Mouse (Mus musculus) midbrain, embryonic 12.5 days (tissue): ENCODE data around the gene Hyal1. TPM values are rescaled to one million over a fixed set of nuclear protein-coding genes. Genes with fewer than 3 reads are reported as not detected.

ENCODE experiments used
- ATAC-seq: fragments of 200-750 bp; cut with Nextera tagmentation; 2 replicates; pipeline ENCODE4 v1.8.0; 2017; ENCODE audit warnings: low read depth, moderate TSS enrichment, moderate library complexity; ENCODE audit not compliant: low FRiP score
- H3K27ac ChIP-seq: fragments of 300-500 bp; sonication (generic); replicated peaks from 2 replicates; pipeline ENCODE4 v1.5.1; 2016; ENCODE audit warnings: mild to moderate bottlenecking
- H3K27me3 ChIP-seq: fragments of 300-500 bp; sonication (generic); 2 replicates; pipeline ENCODE4 v1.6.1; 2016; ENCODE audit warnings: mild to moderate bottlenecking
- H3K36me3 ChIP-seq: fragments of 300-500 bp; sonication (generic); 2 replicates; pipeline ENCODE4 v1.6.1; 2016
- H3K4me1 ChIP-seq: fragments of 300-500 bp; sonication (generic); 2 replicates; pipeline ENCODE4 v1.6.1; 2016
- H3K4me2 ChIP-seq: fragments of 300-500 bp; sonication (generic); replicated peaks from 2 replicates; pipeline ENCODE4 v1.6.1; 2016; ENCODE audit warnings: mild to moderate bottlenecking, moderate library complexity
- H3K4me3 ChIP-seq: fragments of 300-500 bp; sonication (generic); 2 replicates; pipeline ENCODE4 v1.5.1; 2016; ENCODE audit warnings: mild to moderate bottlenecking
- H3K9ac ChIP-seq: fragments of 300-500 bp; sonication (generic); replicated peaks from 2 replicates; pipeline ENCODE4 v1.6.1; 2016; ENCODE audit warnings: mild to moderate bottlenecking, moderate library complexity
- H3K9me3 ChIP-seq: fragments of 300-500 bp; sonication (generic); 2 replicates; pipeline ENCODE4 v1.6.1; 2016; ENCODE audit warnings: mild to moderate bottlenecking
- WGBS: fragments of 180-500 bp; shearing (Covaris S2); methylation state at CpG from one replicate; pipeline ENCODE4 v1.1.7; 2016; 5-methylcytosine and 5-hydroxymethylcytosine counted together
- polyA plus RNA-seq: library from polyadenylated mRNA; unstranded; fragments of >200 nt; fragmentation: Nextera tagmentation; extraction: Ambion mirVana; gene quantifications from 2 replicates; pipeline ENCODE4 v1.2.1, GENCODE M21; 2016

Gene Hyal1
- polyA plus RNA-seq, 1 experiment from 2014 or later: 9.0 TPM

GRCm38 (mm10) chr9:107593101-107593976 is 16.6 kb downstream of the Hyal1 start:
- 84% methylated on average over 11 of the region's 11 CpGs for WGBS
- peaks cover 45% of the 10 kb centered on the region for H3K36me3 ChIP-seq
- H3K4me3 ChIP-seq: no peak overlapping the region
- no peak overlapping the region for H3K27ac ChIP-seq
- H3K4me1 ChIP-seq: peaks cover 8% of the 10 kb centered on the region
- no peak overlapping the region for H3K9ac ChIP-seq
- no peak for ATAC-seq
- H3K27me3 ChIP-seq: no peaks in the 10 kb centered on the region
- no peak overlapping the region for H3K4me2 ChIP-seq
- no peaks in the 10 kb centered on the region for H3K9me3 ChIP-seq

- Histone ChIP-seq H3K9me3 (no peaks in the 10 kb centered on the region), H3K36me3 (peaks cover 45% of the 10 kb centered on the region), H3K27ac (no peak overlapping the region), H3K4me1 (no peaks in the 10 kb centered on the region), H3K4me3 (no peak overlapping the region), H3K4me2 (no peak overlapping the region), H3K9ac (no peak overlapping the region), H3K27me3 (no peaks in the 10 kb centered on the region)
- 76% methylated on average over 8 of the region's 8 CpGs for WGBS
- no peak for ATAC-seq
Observed at GRCm38 (mm10) chr9:107594281-107595062, 17.7 kb downstream of the Hyal1 start.

- H3K4me2 ChIP-seq: no peak overlapping the region
- no peaks in the 10 kb centered on the region for H3K4me1 ChIP-seq
- no peak overlapping the region for H3K9ac ChIP-seq
- H3K27me3 ChIP-seq: no peaks in the 10 kb centered on the region
- H3K9me3 ChIP-seq: no peaks in the 10 kb centered on the region
- 92% methylated on average over 11 of the region's 11 CpGs for WGBS
- no peak for ATAC-seq
- no peak overlapping the region for H3K4me3 ChIP-seq
- no peak overlapping the region for H3K27ac ChIP-seq
- peaks cover 26% of the 10 kb centered on the region for H3K36me3 ChIP-seq
Observed at GRCm38 (mm10) chr9:107596619-107597569, 20.2 kb downstream of the Hyal1 start.

GRCm38 (mm10) chr9:107598385-107598784 is 21.7 kb downstream of the Hyal1 start:
- no peak overlapping the region for H3K9ac ChIP-seq
- no peaks in the 10 kb centered on the region for H3K9me3 ChIP-seq
- WGBS: 89% methylated on average over 5 of the region's 5 CpGs
- H3K36me3 ChIP-seq: peaks cover 12% of the 10 kb centered on the region
- no peak for ATAC-seq
- no peak overlapping the region for H3K4me3 ChIP-seq
- no peak overlapping the region for H3K27ac ChIP-seq
- H3K4me2 ChIP-seq: no peak overlapping the region
- H3K27me3 ChIP-seq: 0 out of 2 replicates have a peak, but pooled peaks cover 6% of the 10 kb centered on the region
- H3K4me1 ChIP-seq: peaks cover 5% of the 10 kb centered on the region; the same call in 1 of the 2 replicates

- no peaks in the 10 kb centered on the region for H3K9me3 ChIP-seq
- H3K27me3 ChIP-seq: 0 out of 2 replicates have a peak, but pooled peaks cover 6% of the 10 kb centered on the region
- 91% methylated on average over 9 of the region's 9 CpGs for WGBS
- H3K4me2 ChIP-seq: no peak overlapping the region
- H3K27ac ChIP-seq: no peak overlapping the region
- no peak overlapping the region for H3K4me3 ChIP-seq
- H3K36me3 ChIP-seq: peaks cover 1% of the 10 kb centered on the region; the same call in 1 of the 2 replicates
- ATAC-seq: no peak
- no peak overlapping the region for H3K9ac ChIP-seq
- peaks cover 14% of the 10 kb centered on the region for H3K4me1 ChIP-seq
Observed at GRCm38 (mm10) chr9:107599433-107599832, 22.7 kb downstream of the Hyal1 start.

- no peak for ATAC-seq
- Histone ChIP-seq H3K4me2 (no peak overlapping the region), H3K36me3 (no peaks in the 10 kb centered on the region), H3K4me3 (no peak overlapping the region), H3K27me3 (0 out of 2 replicates have a peak, but pooled peaks cover 6% of the 10 kb centered on the region), H3K9ac (no peak overlapping the region), H3K27ac (no peak overlapping the region), H3K4me1 (peaks cover 18% of the 10 kb centered on the region), H3K9me3 (no peaks in the 10 kb centered on the region)
- 74% methylated on average over 14 of the region's 14 CpGs for WGBS
Observed at GRCm38 (mm10) chr9:107599842-107600241, 23.1 kb downstream of the Hyal1 start.

- 82% methylated on average over 12 of the region's 12 CpGs for WGBS
- H3K4me1 ChIP-seq: peaks cover 24% of the 10 kb centered on the region
- no peak for ATAC-seq
- H3K4me2 ChIP-seq: no peak overlapping the region
- H3K36me3 ChIP-seq: no peaks in the 10 kb centered on the region
- H3K27me3 ChIP-seq: 0 out of 2 replicates have a peak, but pooled peaks cover 6% of the 10 kb centered on the region
- H3K4me3 ChIP-seq: no peak overlapping the region
- no peaks in the 10 kb centered on the region for H3K9me3 ChIP-seq
- H3K27ac ChIP-seq: no peak overlapping the region
- no peak overlapping the region for H3K9ac ChIP-seq
Observed at GRCm38 (mm10) chr9:107600745-107601144, 24.0 kb downstream of the Hyal1 start.

GRCm38 (mm10) chr9:107601275-107601674 is 24.5 kb downstream of the Hyal1 start:
- Histone ChIP-seq H3K27me3 (0 out of 2 replicates have a peak, but pooled peaks cover 6% of the 10 kb centered on the region), H3K9ac (no peak overlapping the region), H3K27ac (no peak overlapping the region), H3K4me3 (no peak overlapping the region), H3K36me3 (no peaks in the 10 kb centered on the region), H3K9me3 (no peaks in the 10 kb centered on the region), H3K4me1 (peaks cover 24% of the 10 kb centered on the region), H3K4me2 (no peak overlapping the region)
- 89% methylated on average over 11 of the region's 11 CpGs for WGBS
- no peak for ATAC-seq

GRCm38 (mm10) chr9:107602068-107602648 is 25.4 kb downstream of the Hyal1 start:
- WGBS: 18% methylated on average over 10 of the region's 10 CpGs
- ATAC-seq: peak; percentile 53
- H3K4me3 ChIP-seq: no peak overlapping the region
- no peak overlapping the region; the same call in 1 of the 2 replicates for H3K9ac ChIP-seq
- H3K9me3 ChIP-seq: no peaks in the 10 kb centered on the region
- H3K4me1 ChIP-seq: peaks cover 33% of the 10 kb centered on the region
- H3K27ac ChIP-seq: 0 out of 2 replicates have a peak overlapping the region, but pooled peaks have one; percentile 4
- no peaks in the 10 kb centered on the region for H3K36me3 ChIP-seq
- no peak overlapping the region for H3K4me2 ChIP-seq
- H3K27me3 ChIP-seq: 0 out of 2 replicates have a peak, but pooled peaks cover 13% of the 10 kb centered on the region

GRCm38 (mm10) chr9:107603251-107603650 is 26.5 kb downstream of the Hyal1 start:
- WGBS: 86% methylated on average over 6 of the region's 6 CpGs
- Histone ChIP-seq H3K4me2 (no peak overlapping the region), H3K9me3 (no peaks in the 10 kb centered on the region), H3K27ac (no peak overlapping the region), H3K27me3 (0 out of 2 replicates have a peak, but pooled peaks cover 13% of the 10 kb centered on the region), H3K4me1 (peaks cover 44% of the 10 kb centered on the region), H3K4me3 (no peak overlapping the region), H3K36me3 (no peaks in the 10 kb centered on the region), H3K9ac (no peak overlapping the region)
- ATAC-seq: no peak
